Comparison of ENCODE assay signal across 8 mouse cellular contexts in genomic region chr19:27123806-27124469, GRCm38 (mm10).
A peak's percentile ranks its signal among the peaks of the same experiment; 100 is the strongest.
DNase-seq lines count a peak whose midpoint lies in the region; ATAC-seq and TF ChIP-seq lines count a peak whose summit lies in the region.
"Had no signal": no experiment of that assay in that cellular context is flagged by ENCODE, and none has a peak within 500 bp of the region (broad histone marks: within the 10 kb centered on the region; RNA-seq: fewer than 3 reads in every experiment).

No protein-coding gene starts in this region.

- peak; percentile 61 for ATAC-seq in lung, postnatal 0 days

- H3K27me3 ChIP-seq in lung, postnatal 0 days (replicated peaks; ENCODE audit: insufficient read depth, low read length): no peaks in the 10 kb centered on the region
- H3K27me3 ChIP-seq: heart, embryonic 13.5 days had no signal

- no peaks in the 10 kb centered on the region for H3K36me3 ChIP-seq in lung, postnatal 0 days (ENCODE audit: insufficient read depth, low read length)
- H3K36me3 ChIP-seq: heart, embryonic 13.5 days had no signal

- peak; percentile 79 for TF ChIP-seq CTCF in lung, postnatal 0 days (IDR thresholded peaks at IDR 0.05)

- H3K4me3 ChIP-seq in lung, postnatal 0 days (ENCODE audit: low read depth, low read length): no peak overlapping the region
- H3K4me3 ChIP-seq: heart, embryonic 13.5 days had no signal

- H3K27ac ChIP-seq in lung, postnatal 0 days (ENCODE audit: low read length): no peak overlapping the region
- H3K27ac ChIP-seq: heart, embryonic 13.5 days had no signal

- 47% methylated on average over 11 of the region's 11 CpGs for WGBS in lung, postnatal 0 days

- no peaks in the 10 kb centered on the region for H3K4me1 ChIP-seq in lung, postnatal 0 days (ENCODE audit: insufficient read depth, low read depth, low read length)
- H3K4me1 ChIP-seq: heart, embryonic 13.5 days had no signal

- peak; percentile 3 to 14 for DNase-seq in B cell, adult 2 months
- DNase-seq in ES-CJ7 (ENCODE audit: low read depth, low spot score): peak; percentile 58
- peak; percentile 76 to 87 for DNase-seq in cerebellum, postnatal 14 days
- DNase-seq in gastrocnemius, postnatal 25 days: peak; percentile 46
- DNase-seq in kidney, postnatal 25 days: peak; percentile 51 to 58
- DNase-seq in lung, postnatal 0 days (ENCODE audit: low spot score): peak; percentile 61
- DNase-seq in thymus, postnatal 0 days (ENCODE audit: low spot score): peak; percentile 48

- TF ChIP-seq EP300 in lung, postnatal 0 days (IDR thresholded peaks at IDR 0.05): no peak

- no peaks in the 10 kb centered on the region for H3K9me3 ChIP-seq in lung, postnatal 0 days (ENCODE audit: low read length)

- H3K4me2 ChIP-seq in lung, postnatal 0 days (replicated peaks; ENCODE audit: low read depth, low read length): no peak overlapping the region
- H3K4me2 ChIP-seq: heart, embryonic 13.5 days had no signal

- H3K9ac ChIP-seq in lung, postnatal 0 days (replicated peaks; ENCODE audit: low read depth): no peak overlapping the region
- H3K9ac ChIP-seq: heart, embryonic 13.5 days had no signal

Comparison
In these comparisons a context has a peak if more than half of its experiments do, and no peak if none do; other contexts are left out.
1. DNase-seq: peak in every context shown above with its lines; median percentile 82 in cerebellum, postnatal 14 days; 61 in lung, postnatal 0 days; 58 in ES-CJ7; 54 in kidney, postnatal 25 days; 48 in thymus, postnatal 0 days; 46 in gastrocnemius, postnatal 25 days; 8 in B cell, adult 2 months.